Mouse (Mus musculus): Measurements from ENCODE around the gene Atf7ip. TPM values are rescaled to one million over a fixed set of nuclear protein-coding genes. Genes with fewer than 3 reads are reported as not detected.

Gene Atf7ip
- total RNA-seq, 2 experiments from 2014 or later, result 103 to 116 TPM

- Histone ChIP-seq H3K27ac (no peak overlapping the region), H3K4me3 (no peak overlapping the region)
- TF ChIP-seq CTCF (conservative IDR thresholded peaks at IDR 0.05), result no peak
- no peak for DNase-seq (ENCODE audit: low spot score in 2 of 2)
These were observed 15.2 kb upstream of the Atf7ip start for GRCm38 (mm10) chr6:136490516-136491475.

- H3K27ac ChIP-seq, result no peak overlapping the region
- no peak for DNase-seq (ENCODE audit: low spot score in 2 of 2)
- TF ChIP-seq CTCF (conservative IDR thresholded peaks at IDR 0.05), result no peak
These were observed 14.3 kb upstream of the Atf7ip start for GRCm38 (mm10) chr6:136491631-136492030.

GRCm38 (mm10) chr6:136492251-136492650 lies 13.7 kb upstream of the Atf7ip start:
- no peak for TF ChIP-seq CTCF (conservative IDR thresholded peaks at IDR 0.05)
- DNase-seq (ENCODE audit: low spot score in 2 of 2), result no peak
- H3K4me3 ChIP-seq, result no peak overlapping the region
- no peak overlapping the region for H3K27ac ChIP-seq

More at GRCm38 (mm10) chr6:136491631-136492030, 14.3 kb upstream of the Atf7ip start:
- H3K4me3 ChIP-seq, result no peak overlapping the region

GRCm38 (mm10) chr6:136493486-136493885 lies 12.5 kb upstream of the Atf7ip start:
- TF ChIP-seq CTCF (conservative IDR thresholded peaks at IDR 0.05), result no peak

GRCm38 (mm10) chr6:136493910-136494751 lies 11.8 kb upstream of the Atf7ip start:
- no peak for TF ChIP-seq CTCF (conservative IDR thresholded peaks at IDR 0.05)

More at GRCm38 (mm10) chr6:136493486-136493885, 12.5 kb upstream of the Atf7ip start:
- H3K27ac ChIP-seq, result no peak overlapping the region
- no peak overlapping the region for H3K4me3 ChIP-seq
- DNase-seq (ENCODE audit: low spot score in 2 of 2), result no peak

GRCm38 (mm10) chr6:136495023-136495422 lies 10.9 kb upstream of the Atf7ip start:
- H3K4me3 ChIP-seq, result no peak overlapping the region
- TF ChIP-seq CTCF (conservative IDR thresholded peaks at IDR 0.05), result no peak
- no peak overlapping the region for H3K27ac ChIP-seq
- DNase-seq (ENCODE audit: low spot score in 2 of 2), result no peak

More at GRCm38 (mm10) chr6:136493910-136494751, 11.8 kb upstream of the Atf7ip start:
- H3K4me3 ChIP-seq, result no peak overlapping the region
- H3K27ac ChIP-seq, result no peak overlapping the region
- DNase-seq (ENCODE audit: low spot score in 2 of 2), result no peak

- Histone ChIP-seq H3K27ac (no peak overlapping the region), H3K4me3 (no peak overlapping the region)
- TF ChIP-seq CTCF (conservative IDR thresholded peaks at IDR 0.05), result no peak
- no peak for DNase-seq (ENCODE audit: low spot score in 2 of 2)
These were observed 8.2 kb upstream of the Atf7ip start for GRCm38 (mm10) chr6:136497744-136498143.

- H3K4me3 ChIP-seq, result no peak overlapping the region
- no peak for DNase-seq (ENCODE audit: low spot score in 2 of 2)
- H3K27ac ChIP-seq, result no peak overlapping the region
- no peak for TF ChIP-seq CTCF (conservative IDR thresholded peaks at IDR 0.05)
These were observed 6.5 kb upstream of the Atf7ip start for GRCm38 (mm10) chr6:136499292-136499977.

- H3K4me3 ChIP-seq, result no peak overlapping the region
- no peak for TF ChIP-seq CTCF (conservative IDR thresholded peaks at IDR 0.05)
- H3K27ac ChIP-seq, result no peak overlapping the region
- DNase-seq (ENCODE audit: low spot score in 2 of 2), result no peak
These were observed 2.7 kb downstream of the Atf7ip start for GRCm38 (mm10) chr6:136508652-136509051.

- Histone ChIP-seq H3K27ac (no peak overlapping the region), H3K4me3 (no peak overlapping the region)
- no peak for TF ChIP-seq CTCF (conservative IDR thresholded peaks at IDR 0.05)
- DNase-seq (ENCODE audit: low spot score in 2 of 2), result no peak
These were observed 5.0 kb downstream of the Atf7ip start for GRCm38 (mm10) chr6:136510945-136511344.

GRCm38 (mm10) chr6:136512351-136512750 lies 6.4 kb downstream of the Atf7ip start:
- DNase-seq (ENCODE audit: low spot score in 2 of 2), result no peak
- no peak for TF ChIP-seq CTCF (conservative IDR thresholded peaks at IDR 0.05)
- H3K27ac ChIP-seq, result no peak overlapping the region
- no peak overlapping the region for H3K4me3 ChIP-seq

- TF ChIP-seq CTCF (conservative IDR thresholded peaks at IDR 0.05), result no peak
- Histone ChIP-seq H3K4me3 (no peak overlapping the region), H3K27ac (no peak overlapping the region)
- no peak for DNase-seq (ENCODE audit: low spot score in 2 of 2)
These were observed 10.7 kb downstream of the Atf7ip start for GRCm38 (mm10) chr6:136516626-136517025.
